Mouse (Mus musculus) lung, adult 2 months (tissue): ENCODE data around the gene Lrrc28. TPM values are rescaled to one million over a fixed set of nuclear protein-coding genes. Genes with fewer than 3 reads are reported as not detected.

Source experiments
- DNase-seq: peaks from one replicate; pipeline ENCODE4 v3.0.0; 2022
- H3K4me1 ChIP-seq: fragments of 200-500 bp; 2 replicates; pipeline ENCODE4 v1.6.1; 2011; ENCODE audit warnings: low read length; ENCODE audit not compliant: control insufficient read depth, insufficient read depth
- H3K4me3 ChIP-seq: fragments of 200-500 bp; replicated peaks from 2 replicates; pipeline ENCODE3; 2011; ENCODE audit warnings: low read depth, mild to moderate bottlenecking, control low read depth, low read length; ENCODE audit errors: extremely low read depth
- CTCF ChIP-seq: fragments of 200-500 bp; IDR thresholded peaks from 2 replicates; pipeline ENCODE4 v1.5.1; 2011; ENCODE audit warnings: mild to moderate bottlenecking, low read length, control low read depth; ENCODE audit not compliant: insufficient read depth
- POLR2A ChIP-seq: fragments of 200-500 bp; IDR thresholded peaks from 2 replicates; pipeline ENCODE4 v1.6.1; 2011; ENCODE audit warnings: low read depth, mild to moderate bottlenecking, control low read depth, low read length, borderline replicate concordance; ENCODE audit errors: extremely low read depth
- WGBS: fragments of 180-500 bp; shearing (Covaris S2); methylation state at CpG from one replicate; pipeline ENCODE4 v1.1.7; 2018; 5-methylcytosine and 5-hydroxymethylcytosine counted together
- polyA plus RNA-seq: library from polyadenylated mRNA; depleted of rRNA; stranded (reverse); fragments of >200 nt; gene quantifications from 2 replicates; pipeline ENCODE4 v1.2.3, GENCODE M21; 2012

Lrrc28 gene
- polyA plus RNA-seq, 1 experiment = 25.4 TPM

DNA sequence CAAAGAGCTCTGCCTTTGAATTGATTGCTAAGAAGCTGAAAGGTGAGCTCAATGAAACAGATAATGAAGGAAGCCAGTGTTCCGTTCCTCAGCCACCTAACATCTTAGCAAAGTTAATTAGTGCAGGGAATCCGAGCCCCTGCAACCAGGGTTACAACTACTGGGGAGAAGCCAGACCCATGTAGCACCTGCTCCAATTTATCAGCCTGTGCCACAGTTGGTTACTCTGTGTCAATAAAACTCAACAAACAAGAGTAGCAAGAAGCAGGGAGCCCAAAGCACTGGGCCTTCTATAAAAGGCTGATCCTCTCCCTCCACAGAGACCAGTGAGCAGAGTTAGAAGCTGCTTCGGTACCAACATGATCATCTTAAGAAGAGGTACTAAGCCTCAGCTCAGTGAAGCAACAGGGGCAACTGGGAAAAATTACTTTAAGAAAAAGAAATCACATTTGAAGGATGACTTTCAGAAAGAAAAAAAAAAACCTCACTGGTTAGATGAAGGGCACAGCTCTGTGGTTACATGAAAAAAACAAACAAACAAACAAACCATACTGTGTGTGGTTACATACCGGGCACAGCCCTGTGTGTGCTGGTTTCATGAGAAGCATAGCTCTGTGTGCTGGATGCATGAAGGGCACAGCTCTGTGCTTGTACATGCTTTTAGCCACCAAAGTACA is 36.6 kb downstream of the Lrrc28 start:
- TF ChIP-seq CTCF = no peak
- TF ChIP-seq POLR2A = no peak
- DNase-seq = no peak
- WGBS = 80% methylated on average over 4 of the region's 4 CpGs

DNA sequence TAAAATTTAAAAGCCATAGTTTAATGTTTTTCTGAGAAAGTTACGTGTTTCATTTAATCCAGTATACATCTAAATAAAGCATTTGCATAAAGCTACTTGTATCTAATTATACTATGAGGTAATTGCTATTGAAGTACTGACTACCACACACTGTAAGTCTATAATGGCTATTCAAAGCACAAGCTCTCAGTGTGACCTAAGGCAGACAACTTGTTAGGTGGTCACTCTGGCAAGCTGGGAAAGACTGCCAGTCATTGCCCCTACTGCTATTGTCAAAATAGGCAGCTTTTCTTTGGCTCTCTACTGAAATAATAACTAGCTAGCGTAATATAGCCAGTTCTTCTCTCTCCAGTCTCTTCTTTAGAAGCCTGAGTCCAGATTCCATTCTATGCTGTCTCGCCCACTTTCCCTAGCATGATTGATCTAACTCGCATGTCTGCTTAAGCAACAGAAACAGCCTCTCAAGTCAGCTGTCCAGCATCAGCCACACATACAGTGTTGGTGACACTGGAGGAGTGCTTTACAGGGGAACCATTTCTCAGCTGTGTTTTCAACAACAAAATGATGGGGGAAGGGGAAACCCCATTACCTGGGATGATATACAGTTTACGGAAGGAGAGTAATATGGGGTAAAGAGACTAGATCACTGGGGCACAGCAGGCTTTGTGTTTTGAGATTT is 37.3 kb downstream of the Lrrc28 start:
- Histone ChIP-seq H3K4me3 (no peak overlapping the region), H3K4me1 (no peaks in the 10 kb centered on the region; the same call in 1 of the 2 replicates)
- DNase-seq = no peak
- TF ChIP-seq POLR2A = no peak
- no peak for TF ChIP-seq CTCF
- WGBS = 77% methylated on average over 5 of the region's 5 CpGs

More for the DNA sequence above, 36.6 kb downstream of the Lrrc28 start:
- H3K4me3 ChIP-seq = no peak overlapping the region
- no peaks in the 10 kb centered on the region; the same call in 1 of the 2 replicates for H3K4me1 ChIP-seq

DNA sequence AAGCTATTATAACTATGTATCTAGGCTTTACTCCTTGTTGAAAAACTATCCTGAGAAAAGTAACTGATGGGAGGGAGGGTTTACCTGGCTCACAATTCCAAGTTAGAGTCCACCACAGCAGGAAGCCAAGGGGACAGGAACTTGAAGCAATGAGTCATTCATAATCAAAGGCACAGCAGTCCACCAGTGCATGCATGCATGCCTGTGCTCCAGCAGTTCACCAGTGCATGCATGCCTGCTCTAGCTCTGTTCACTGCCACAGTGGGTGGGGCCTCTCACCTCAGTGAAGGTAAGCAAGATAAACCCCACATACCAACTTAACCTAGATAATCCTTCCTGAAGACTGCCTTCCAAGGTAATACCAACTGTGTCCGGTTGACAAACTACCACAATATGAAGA is 38.8 kb downstream of the Lrrc28 start:
- Histone ChIP-seq H3K4me1 (no peaks in the 10 kb centered on the region; the same call in 1 of the 2 replicates), H3K4me3 (no peak overlapping the region)
- 54% methylated on average over 1 of the region's 1 CpGs for WGBS
- TF ChIP-seq POLR2A (no peak), CTCF (no peak)
- DNase-seq = no peak

DNA sequence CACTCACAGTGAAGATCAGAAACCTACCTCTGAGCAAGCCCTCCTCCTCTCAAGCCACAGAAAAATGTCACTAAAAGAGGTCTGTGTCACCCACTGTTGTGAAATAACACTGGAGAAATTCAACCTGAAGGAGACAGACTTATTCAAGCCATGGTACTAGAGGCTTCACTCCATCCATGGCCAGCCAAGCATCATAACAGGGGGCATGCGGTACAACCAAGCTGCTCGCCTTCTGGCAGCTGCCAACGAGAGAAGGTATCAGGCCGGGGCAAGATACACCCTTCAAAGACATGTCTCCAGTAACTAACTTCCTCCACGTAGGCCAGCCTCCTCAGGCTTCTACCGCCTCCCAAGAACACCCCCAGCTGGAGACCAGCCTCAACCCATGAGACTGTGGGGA is 40.0 kb downstream of the Lrrc28 start:
- WGBS = 81% methylated on average over 6 of the region's 6 CpGs
- no peak for DNase-seq
- TF ChIP-seq CTCF = no peak
- no peak for TF ChIP-seq POLR2A
- Histone ChIP-seq H3K4me3 (no peak overlapping the region), H3K4me1 (no peaks in the 10 kb centered on the region; the same call in 1 of the 2 replicates)

DNA sequence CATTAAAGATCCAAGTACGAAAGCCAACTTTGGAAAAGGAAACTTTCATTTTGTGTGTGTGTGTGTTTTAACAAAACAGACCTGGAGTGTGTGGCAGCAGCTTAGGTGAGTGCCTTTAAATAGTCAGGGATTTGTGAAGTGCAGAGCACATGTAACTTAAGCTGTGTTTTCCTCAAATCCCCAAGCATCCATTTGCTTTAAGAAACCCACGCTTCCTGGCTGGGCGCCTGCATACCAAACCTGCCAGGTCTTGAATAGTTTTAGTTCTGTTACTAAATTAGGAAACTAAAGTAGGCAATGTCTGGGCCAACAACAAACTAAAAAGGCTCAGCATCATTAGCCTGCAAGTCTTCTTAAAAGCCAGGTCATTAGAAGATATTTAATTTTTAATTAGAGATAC is 47.0 kb downstream of the Lrrc28 start:
- TF ChIP-seq POLR2A (no peak), CTCF (no peak)
- Histone ChIP-seq H3K4me1 (no peaks in the 10 kb centered on the region), H3K4me3 (no peak overlapping the region)
- WGBS = 70% methylated on average over 3 of the region's 3 CpGs
- no peak for DNase-seq

DNA sequence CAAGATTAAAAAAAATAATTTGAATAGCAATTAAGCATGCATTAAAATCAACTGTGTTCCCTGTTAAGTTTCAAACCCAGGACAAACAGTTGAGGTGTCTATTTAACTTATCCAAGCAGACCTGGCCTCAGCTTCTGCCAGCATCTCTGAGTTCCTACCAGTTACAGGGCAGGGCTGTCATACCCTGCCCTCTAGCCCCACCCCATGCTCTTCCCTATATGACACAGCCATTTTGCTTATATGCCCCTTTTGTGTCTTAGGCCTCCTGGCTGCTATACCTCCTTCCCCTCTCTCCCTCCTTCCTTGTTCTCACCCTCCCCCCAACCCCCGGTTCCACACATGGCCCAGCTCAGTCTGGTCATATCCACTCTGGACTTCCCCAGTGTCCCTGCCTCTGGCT is 48.1 kb downstream of the Lrrc28 start:
- 76% methylated on average over 1 of the region's 1 CpGs for WGBS
- Histone ChIP-seq H3K4me1 (no peaks in the 10 kb centered on the region), H3K4me3 (no peak overlapping the region)
- DNase-seq = no peak
- TF ChIP-seq CTCF (no peak), POLR2A (no peak)

DNA sequence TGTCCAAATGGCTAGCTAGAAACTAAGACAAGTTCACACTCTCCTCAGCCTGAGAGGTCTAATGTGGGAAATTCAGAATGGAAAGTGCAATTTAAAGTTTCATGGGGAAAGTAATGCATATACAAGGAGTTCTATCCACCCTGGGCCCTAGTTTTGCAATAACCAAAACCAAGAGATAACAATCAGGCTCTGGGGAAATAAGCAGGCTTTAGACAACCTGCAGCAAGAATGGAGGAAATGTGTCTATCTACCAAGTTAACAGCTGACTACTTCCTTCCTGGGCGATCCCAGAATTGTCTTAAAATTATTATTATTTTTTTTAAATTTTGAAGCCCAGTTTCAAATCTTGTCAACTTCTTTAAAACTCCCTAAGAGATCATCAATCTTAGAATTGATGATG is 48.7 kb downstream of the Lrrc28 start:
- no peak for DNase-seq
- Histone ChIP-seq H3K4me1 (no peaks in the 10 kb centered on the region), H3K4me3 (no peak overlapping the region)
- no peak for TF ChIP-seq CTCF
- TF ChIP-seq POLR2A = no peak
- 97% methylated on average over 1 of the region's 1 CpGs for WGBS

DNA sequence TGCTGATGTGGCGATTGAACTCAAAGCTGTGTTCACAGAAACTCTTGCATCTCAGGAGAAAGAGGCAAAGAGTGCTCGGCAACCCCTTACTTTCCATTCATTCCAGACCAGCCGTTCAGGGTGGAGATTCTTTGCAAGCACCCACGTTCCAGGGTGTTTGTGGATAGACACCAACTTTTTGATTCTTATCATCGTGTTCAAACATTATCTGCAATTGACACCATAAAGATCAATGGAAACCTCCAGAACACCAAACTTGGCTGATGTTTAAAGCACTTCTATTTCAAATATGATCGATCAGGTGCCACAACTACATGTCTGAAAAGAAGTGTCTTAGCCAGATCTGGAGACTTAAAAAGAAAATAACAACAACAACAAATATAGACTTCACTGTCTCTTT is 51.2 kb downstream of the Lrrc28 start:
- Histone ChIP-seq H3K4me1 (no peaks in the 10 kb centered on the region), H3K4me3 (no peak overlapping the region)
- DNase-seq = no peak
- WGBS = 80% methylated on average over 6 of the region's 6 CpGs
- TF ChIP-seq POLR2A = no peak
- no peak for TF ChIP-seq CTCF

DNA sequence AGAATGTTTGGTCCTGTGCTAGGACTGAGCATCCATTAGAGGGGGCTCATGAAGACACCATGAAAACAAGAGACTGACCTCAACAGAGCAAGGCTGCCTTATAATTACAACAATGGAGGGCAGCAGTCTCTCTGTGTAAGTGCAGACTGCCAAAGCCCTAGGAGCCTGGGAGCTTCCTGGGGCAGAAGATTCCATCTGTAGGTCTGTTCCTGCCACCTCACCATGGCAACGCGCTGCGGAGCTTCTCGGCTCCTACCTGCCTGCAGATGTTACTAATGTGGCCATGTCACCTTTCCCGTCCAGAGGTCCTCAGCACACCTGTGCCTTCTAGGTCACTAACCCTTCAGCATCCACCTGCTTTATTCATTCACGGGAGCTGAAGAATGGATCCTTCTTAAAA is 52.4 kb downstream of the Lrrc28 start:
- TF ChIP-seq CTCF (no peak), POLR2A (no peak)
- Histone ChIP-seq H3K4me3 (no peak overlapping the region), H3K4me1 (no peaks in the 10 kb centered on the region)
- 94% methylated on average over 6 of the region's 6 CpGs for WGBS
- DNase-seq = no peak

DNA sequence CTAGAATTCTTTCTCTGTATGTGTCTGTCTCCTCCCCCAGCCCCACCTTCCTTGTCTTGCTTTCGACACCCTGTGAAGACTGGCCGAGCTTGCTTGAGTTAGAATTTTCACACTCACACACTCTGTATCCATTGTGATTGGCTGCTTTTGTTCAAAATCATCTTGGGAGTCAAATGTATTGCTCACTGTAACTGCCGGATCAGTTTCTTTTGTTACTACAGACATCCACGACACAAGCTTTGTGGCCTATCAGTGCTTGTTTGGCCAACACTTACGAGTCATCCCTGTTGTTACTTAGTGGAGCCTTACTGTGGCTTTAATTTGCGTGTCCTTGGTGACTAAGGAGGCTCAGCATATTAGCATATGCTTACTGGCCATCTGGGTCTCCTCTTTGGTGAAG is 56.3 kb downstream of the Lrrc28 start:
- WGBS = 82% methylated on average over 6 of the region's 6 CpGs
- TF ChIP-seq CTCF = no peak
- TF ChIP-seq POLR2A = no peak
- no peaks in the 10 kb centered on the region; the same call in 1 of the 2 replicates for H3K4me1 ChIP-seq
- DNase-seq = no peak
- H3K4me3 ChIP-seq = no peak overlapping the region
